Mouse (Mus musculus) heart, embryonic 12.5 days (tissue): Measurements from ENCODE around the gene Nmnat2. TPM values are rescaled to one million over a fixed set of nuclear protein-coding genes. Genes with fewer than 3 reads are reported as not detected.

Source experiments
- ATAC-seq: fragments of 200-750 bp; cut with Nextera tagmentation; 2 replicates; pipeline ENCODE4 v1.8.0; 2017; ENCODE audit warnings: moderate TSS enrichment, moderate library complexity; ENCODE audit not compliant: insufficient number of reproducible peaks, low FRiP score
- H3K27ac ChIP-seq: fragments of 300-500 bp; sonication (generic); 2 replicates; pipeline ENCODE4 v1.5.1; 2016; ENCODE audit warnings: mild to moderate bottlenecking, moderate library complexity; ENCODE audit not compliant: poor library complexity, severe bottlenecking
- H3K27me3 ChIP-seq: fragments of 300-500 bp; sonication (generic); replicated peaks from 2 replicates; pipeline ENCODE4 v1.6.1; 2016; ENCODE audit warnings: mild to moderate bottlenecking, moderate library complexity
- H3K36me3 ChIP-seq: fragments of 300-500 bp; sonication (generic); 2 replicates; pipeline ENCODE4 v1.6.1; 2016; ENCODE audit warnings: mild to moderate bottlenecking, moderate library complexity
- H3K4me1 ChIP-seq: fragments of 300-500 bp; sonication (generic); replicated peaks from 2 replicates; pipeline ENCODE4 v1.6.1; 2016; ENCODE audit warnings: mild to moderate bottlenecking
- H3K4me2 ChIP-seq: fragments of 300-500 bp; sonication (generic); 2 replicates; pipeline ENCODE4 v1.6.1; 2016; ENCODE audit warnings: mild to moderate bottlenecking, moderate library complexity
- H3K4me3 ChIP-seq: fragments of 300-500 bp; sonication (generic); 2 replicates; pipeline ENCODE4 v1.5.1; 2016; ENCODE audit warnings: mild to moderate bottlenecking
- H3K9ac ChIP-seq: fragments of 300-500 bp; sonication (generic); 2 replicates; pipeline ENCODE4 v1.6.1; 2016; ENCODE audit warnings: mild to moderate bottlenecking, moderate library complexity
- H3K9me3 ChIP-seq: fragments of 300-500 bp; sonication (generic); replicated peaks from 2 replicates; pipeline ENCODE4 v1.6.1; 2016; ENCODE audit warnings: mild to moderate bottlenecking, moderate library complexity
- WGBS: fragments of 180-500 bp; shearing (Covaris S2); methylation state at CpG from one replicate; pipeline ENCODE4 v1.1.7; 2016; 5-methylcytosine and 5-hydroxymethylcytosine counted together
- polyA plus RNA-seq: library from polyadenylated mRNA; unstranded; fragments of >200 nt; fragmentation: Nextera tagmentation; extraction: Ambion mirVana; gene quantifications from 2 replicates; pipeline ENCODE4 v1.2.1, GENCODE M21; 2016

The Nmnat2 gene
- polyA plus RNA-seq, 1 experiment from 2014 or later: 1.2 TPM

GRCm38 (mm10) chr1:153023018-153023417 lies 68.2 kb downstream of the Nmnat2 start:
- H3K4me3 ChIP-seq: no peak overlapping the region
- no peak overlapping the region for H3K27ac ChIP-seq
- peaks cover 5% of the 10 kb centered on the region; the same call in 1 of the 2 replicates for H3K4me1 ChIP-seq
- no peaks in the 10 kb centered on the region for H3K9me3 ChIP-seq
- H3K4me2 ChIP-seq: no peak overlapping the region
- H3K9ac ChIP-seq: no peak overlapping the region
- no peaks in the 10 kb centered on the region for H3K27me3 ChIP-seq
- H3K36me3 ChIP-seq: no peaks in the 10 kb centered on the region
- WGBS: 85% methylated on average over 4 of the region's 4 CpGs
- ATAC-seq: no peak

- peaks cover 5% of the 10 kb centered on the region; the same call in 1 of the 2 replicates for H3K4me1 ChIP-seq
- H3K4me3 ChIP-seq: no peak overlapping the region
- H3K9ac ChIP-seq: no peak overlapping the region
- WGBS: 67% methylated on average over 2 of the region's 2 CpGs
- no peaks in the 10 kb centered on the region for H3K27me3 ChIP-seq
- no peak for ATAC-seq
- H3K36me3 ChIP-seq: no peaks in the 10 kb centered on the region
- H3K27ac ChIP-seq: no peak overlapping the region
- H3K4me2 ChIP-seq: no peak overlapping the region
- no peaks in the 10 kb centered on the region for H3K9me3 ChIP-seq
Measured at GRCm38 (mm10) chr1:153023875-153024274, 69.1 kb downstream of the Nmnat2 start.

- ATAC-seq: no peak
- no peaks in the 10 kb centered on the region for H3K9me3 ChIP-seq
- H3K27me3 ChIP-seq: no peaks in the 10 kb centered on the region
- peaks cover 5% of the 10 kb centered on the region; the same call in 1 of the 2 replicates for H3K4me1 ChIP-seq
- H3K4me2 ChIP-seq: no peak overlapping the region
- no peaks in the 10 kb centered on the region for H3K36me3 ChIP-seq
- 17% methylated on average over 2 of the region's 2 CpGs for WGBS
- H3K9ac ChIP-seq: no peak overlapping the region
- H3K4me3 ChIP-seq: no peak overlapping the region
- H3K27ac ChIP-seq: no peak overlapping the region
Measured at GRCm38 (mm10) chr1:153024453-153024852, 69.7 kb downstream of the Nmnat2 start.

GRCm38 (mm10) chr1:153031345-153031744 lies 76.6 kb downstream of the Nmnat2 start:
- WGBS: 44% methylated on average over 6 of the region's 6 CpGs
- Histone ChIP-seq H3K4me2 (no peak overlapping the region), H3K4me1 (peaks cover 26% of the 10 kb centered on the region), H3K9me3 (peaks cover 1% of the 10 kb centered on the region; the same call in 1 of the 2 replicates), H3K9ac (no peak overlapping the region), H3K36me3 (no peaks in the 10 kb centered on the region), H3K4me3 (no peak overlapping the region), H3K27ac (no peak overlapping the region), H3K27me3 (no peaks in the 10 kb centered on the region)
- ATAC-seq: no peak

- no peak for ATAC-seq
- Histone ChIP-seq H3K9ac (no peak overlapping the region), H3K27ac (no peak overlapping the region), H3K9me3 (peaks cover 5% of the 10 kb centered on the region; the same call in 1 of the 2 replicates), H3K36me3 (no peaks in the 10 kb centered on the region), H3K4me1 (peaks cover 26% of the 10 kb centered on the region), H3K4me2 (no peak overlapping the region), H3K4me3 (no peak overlapping the region), H3K27me3 (no peaks in the 10 kb centered on the region)
- 82% methylated on average over 12 of the region's 12 CpGs for WGBS
Measured at GRCm38 (mm10) chr1:153031954-153032353, 77.2 kb downstream of the Nmnat2 start.

- no peak for ATAC-seq
- 59% methylated on average over 5 of the region's 5 CpGs for WGBS
- H3K36me3 ChIP-seq: no peaks in the 10 kb centered on the region
- H3K9ac ChIP-seq: no peak overlapping the region
- no peak overlapping the region for H3K4me3 ChIP-seq
- H3K9me3 ChIP-seq: peaks cover 7% of the 10 kb centered on the region; the same call in 1 of the 2 replicates
- peaks cover 26% of the 10 kb centered on the region for H3K4me1 ChIP-seq
- no peak overlapping the region for H3K27ac ChIP-seq
- no peak overlapping the region for H3K4me2 ChIP-seq
- no peaks in the 10 kb centered on the region for H3K27me3 ChIP-seq
Measured at GRCm38 (mm10) chr1:153033145-153033908, 78.5 kb downstream of the Nmnat2 start.

GRCm38 (mm10) chr1:153034064-153034463 lies 79.3 kb downstream of the Nmnat2 start:
- H3K9ac ChIP-seq: no peak overlapping the region
- H3K4me1 ChIP-seq: peaks cover 26% of the 10 kb centered on the region
- 45% methylated on average over 7 of the region's 7 CpGs for WGBS
- no peak for ATAC-seq
- no peak overlapping the region for H3K4me3 ChIP-seq
- no peaks in the 10 kb centered on the region for H3K27me3 ChIP-seq
- no peak overlapping the region for H3K4me2 ChIP-seq
- H3K27ac ChIP-seq: no peak overlapping the region
- H3K9me3 ChIP-seq: peaks cover 11% of the 10 kb centered on the region; the same call in 1 of the 2 replicates
- no peaks in the 10 kb centered on the region for H3K36me3 ChIP-seq

- H3K4me2 ChIP-seq: no peak overlapping the region
- H3K27me3 ChIP-seq: no peaks in the 10 kb centered on the region
- no peak for ATAC-seq
- no peak overlapping the region for H3K9ac ChIP-seq
- no peak overlapping the region for H3K4me3 ChIP-seq
- 36% methylated on average over 6 of the region's 6 CpGs for WGBS
- no peaks in the 10 kb centered on the region for H3K36me3 ChIP-seq
- no peak overlapping the region for H3K27ac ChIP-seq
- peaks cover 11% of the 10 kb centered on the region; the same call in 1 of the 2 replicates for H3K9me3 ChIP-seq
- H3K4me1 ChIP-seq: peaks cover 34% of the 10 kb centered on the region
Measured at GRCm38 (mm10) chr1:153035328-153035944, 80.6 kb downstream of the Nmnat2 start.

GRCm38 (mm10) chr1:153037353-153038345 lies 82.9 kb downstream of the Nmnat2 start:
- Histone ChIP-seq H3K9ac (no peak overlapping the region), H3K9me3 (peaks cover 11% of the 10 kb centered on the region; the same call in 1 of the 2 replicates), H3K4me1 (peaks cover 30% of the 10 kb centered on the region), H3K27ac (no peak overlapping the region), H3K27me3 (no peaks in the 10 kb centered on the region), H3K36me3 (no peaks in the 10 kb centered on the region), H3K4me2 (no peak overlapping the region), H3K4me3 (no peak overlapping the region)
- ATAC-seq: no peak
- 69% methylated on average over 10 of the region's 10 CpGs for WGBS

GRCm38 (mm10) chr1:153040091-153040490 lies 85.3 kb downstream of the Nmnat2 start:
- 31% methylated on average over 3 of the region's 3 CpGs for WGBS
- no peak overlapping the region for H3K27ac ChIP-seq
- no peak overlapping the region for H3K4me3 ChIP-seq
- H3K4me1 ChIP-seq: peaks cover 17% of the 10 kb centered on the region
- no peaks in the 10 kb centered on the region for H3K36me3 ChIP-seq
- no peak overlapping the region for H3K4me2 ChIP-seq
- ATAC-seq: peak; percentile 55; the same call in 1 of the 2 replicates
- H3K9me3 ChIP-seq: peaks cover 11% of the 10 kb centered on the region; the same call in 1 of the 2 replicates
- peaks cover 6% of the 10 kb centered on the region for H3K27me3 ChIP-seq
- no peak overlapping the region for H3K9ac ChIP-seq
